Mouse (Mus musculus) stomach, postnatal 0 days (tissue): ENCODE measurements around the gene Synpr.

Source experiments
- CTCF ChIP-seq: IDR thresholded peaks from 2 replicates; pipeline ENCODE4 v1.5.1; 2016; ENCODE audit warnings: antibody characterized with exemption, low read depth, mild to moderate bottlenecking, moderate library complexity
- EP300 ChIP-seq: optimal IDR thresholded peaks from 2 replicates; pipeline ENCODE3; 2016; ENCODE audit warnings: antibody characterized with exemption

DNA sequence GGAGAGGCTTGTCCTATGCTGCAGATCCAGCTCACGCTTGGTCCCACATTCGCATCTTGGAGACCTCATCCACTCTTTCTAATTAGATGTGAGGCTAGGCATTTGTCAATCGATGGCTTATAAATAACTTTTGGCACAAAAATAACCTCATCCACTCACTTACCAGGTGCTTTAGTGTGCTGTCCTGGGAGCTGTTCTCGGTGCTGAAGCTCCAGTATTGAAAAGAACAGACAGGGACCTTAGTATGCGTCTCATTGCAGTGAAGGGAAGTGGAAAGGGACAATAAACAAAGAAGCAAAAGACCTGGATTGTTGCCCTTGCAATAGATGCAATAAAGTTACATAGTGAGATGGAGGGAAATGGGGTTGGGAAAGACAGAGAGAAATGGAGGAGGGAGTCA, 220.8 kb downstream of the Synpr start:
- no peak for TF ChIP-seq CTCF
- TF ChIP-seq EP300: no peak
